17 mouse cellular contexts compared by ENCODE assay signal in genomic region chr5:22491088-22491487, GRCm38 (mm10). TPM values are rescaled to one million over a fixed set of nuclear protein-coding genes. Genes with fewer than 3 reads are reported as not detected.
DNase-seq lines count a peak whose midpoint lies in the region; ATAC-seq and TF ChIP-seq lines count a peak whose summit lies in the region.
"Had no signal": no experiment of that assay in that cellular context is flagged by ENCODE, and none has a peak within 500 bp of the region (broad histone marks: within the 10 kb centered on the region; RNA-seq: fewer than 3 reads in every experiment).

No protein-coding gene starts in this region.

- no peaks in the 10 kb centered on the region for H3K27me3 ChIP-seq in cerebellum, adult 2 months (ENCODE audit: control insufficient read depth, insufficient read depth, low read length)
- no peaks in the 10 kb centered on the region for H3K27me3 ChIP-seq in forebrain, embryonic 15.5 days
- H3K27me3 ChIP-seq in midbrain, embryonic 15.5 days (replicated peaks): no peaks in the 10 kb centered on the region
- H3K27me3 ChIP-seq: embryonic facial prominence, embryonic 13.5 days; forebrain, embryonic 12.5 days; heart, embryonic 12.5 days; Patski had no signal

- H3K4me2 ChIP-seq in forebrain, embryonic 15.5 days (replicated peaks): no peak overlapping the region
- no peak overlapping the region for H3K4me2 ChIP-seq in midbrain, embryonic 15.5 days
- H3K4me2 ChIP-seq: embryonic facial prominence, embryonic 13.5 days; forebrain, embryonic 12.5 days; heart, embryonic 12.5 days had no signal

- TF ChIP-seq CTCF in cerebellum, adult 2 months (IDR thresholded peaks at IDR 0.05; ENCODE audit: borderline replicate concordance, insufficient read depth, low read depth, low read length): no peak
- TF ChIP-seq CTCF in gastrocnemius, adult 2 months (IDR thresholded peaks at IDR 0.05): no peak

- no peak overlapping the region for H3K9ac ChIP-seq in forebrain, embryonic 15.5 days (replicated peaks)
- H3K9ac ChIP-seq in midbrain, embryonic 15.5 days: no peak overlapping the region
- H3K9ac ChIP-seq: embryonic facial prominence, embryonic 13.5 days; forebrain, embryonic 12.5 days; forebrain, postnatal 0 days; heart, embryonic 12.5 days had no signal

- H3K9me3 ChIP-seq in forebrain, embryonic 15.5 days: no peaks in the 10 kb centered on the region
- no peaks in the 10 kb centered on the region for H3K9me3 ChIP-seq in midbrain, embryonic 15.5 days
- H3K9me3 ChIP-seq: embryonic facial prominence, embryonic 13.5 days; forebrain, embryonic 12.5 days; heart, embryonic 12.5 days had no signal

- intact Hi-C loops in gastrocnemius, adult 2 months (cut with DNase I): no loop called here

- H3K4me1 ChIP-seq in cerebellum, adult 2 months (ENCODE audit: control insufficient read depth, insufficient read depth, low read length): peaks cover 14% of the 10 kb centered on the region; the same call in 1 of the 2 replicates
- peaks cover 12% of the 10 kb centered on the region for H3K4me1 ChIP-seq in forebrain, embryonic 15.5 days
- H3K4me1 ChIP-seq in midbrain, embryonic 15.5 days: no peaks in the 10 kb centered on the region
- H3K4me1 ChIP-seq: embryonic facial prominence, embryonic 13.5 days; forebrain, embryonic 12.5 days; heart, embryonic 12.5 days had no signal

- no peak for TF ChIP-seq POLR2A in cerebellum, adult 2 months (IDR thresholded peaks at IDR 0.05; ENCODE audit: borderline replicate concordance, insufficient read depth, low read length)

- no peak for ATAC-seq in forebrain, embryonic 15.5 days (replicated peaks)
- no peak for ATAC-seq in midbrain, embryonic 15.5 days (replicated peaks)
- ATAC-seq: activated CD4-positive, CD25-positive, alpha-beta regulatory T cell, adult 4 months; forebrain, postnatal 0 days; hindbrain, embryonic 16.5 days; Patski had no signal

- peak overlapping the region; percentile 21; the same call in 1 of the 2 replicates for H3K27ac ChIP-seq in cerebellum, adult 2 months (ENCODE audit: insufficient read depth, low read length)
- H3K27ac ChIP-seq in forebrain, embryonic 15.5 days (replicated peaks): no peak overlapping the region
- H3K27ac ChIP-seq in midbrain, embryonic 15.5 days: no peak overlapping the region
- no peak overlapping the region for H3K27ac ChIP-seq in gastrocnemius, adult 2 months
- H3K27ac ChIP-seq: embryonic facial prominence, embryonic 13.5 days; forebrain, embryonic 12.5 days had no signal

- no peaks in the 10 kb centered on the region for H3K36me3 ChIP-seq in forebrain, embryonic 15.5 days
- no peaks in the 10 kb centered on the region for H3K36me3 ChIP-seq in midbrain, embryonic 15.5 days (replicated peaks)

- peak; percentile 30 for DNase-seq in cerebellum, adult 11 months
- no peak for DNase-seq in cerebellum, postnatal 14 days
- DNase-seq in brain, adult 2 months (ENCODE audit: low read depth, low spot score): peak; percentile 78
- peak; percentile 53 to 77 for DNase-seq in cerebellum, adult 2 months
- no peak for DNase-seq in gastrocnemius, adult 2 months
- DNase-seq: adrenal gland, postnatal 25 days; forebrain, postnatal 0 days; gastrocnemius, postnatal 25 days; kidney, adult 11 months had no signal

- H3K4me3 ChIP-seq in cerebellum, adult 2 months (replicated peaks; ENCODE audit: insufficient read depth, low read depth, low read length): no peak overlapping the region
- no peak overlapping the region for H3K4me3 ChIP-seq in forebrain, embryonic 15.5 days
- H3K4me3 ChIP-seq in midbrain, embryonic 15.5 days: no peak overlapping the region
- no peak overlapping the region for H3K4me3 ChIP-seq in gastrocnemius, adult 2 months
- H3K4me3 ChIP-seq: embryonic facial prominence, embryonic 13.5 days; forebrain, embryonic 12.5 days; heart, embryonic 12.5 days had no signal

RNA-seq across cellular contexts. Expression of gene Orc5, which starts 59.1 kb away (rescaled TPM):
- polyA plus RNA-seq in cerebellum, adult 2 months (2012; rRNA removed): 9.7 and 10.3 TPM in 2 replicates
- polyA plus RNA-seq in forebrain, embryonic 15.5 days (2015; fragmentation: Nextera tagmentation; extraction: Ambion mirVana): 39.7 and 40.4 TPM in 2 replicates
- 34.8 and 34.9 TPM in 2 replicates for polyA plus RNA-seq in midbrain, embryonic 15.5 days (2015; fragmentation: Nextera tagmentation; extraction: Ambion mirVana)
- total RNA-seq in gastrocnemius, adult 2 months (2021): 1 to 10 TPM; 7.1 to 8.7 TPM

Comparison
In these comparisons a context has a peak if more than half of its experiments do, and no peak if none do; other contexts are left out.
1. DNase-seq: peak in cerebellum, adult 11 months (single experiment), brain, adult 2 months (single experiment) and cerebellum, adult 2 months (2 of 2); none in cerebellum, postnatal 14 days (0 of 2) and gastrocnemius, adult 2 months (single experiment).